Mouse (Mus musculus): ENCODE results near the gene Serp1. TPM values are rescaled to one million over a fixed set of nuclear protein-coding genes. Genes with fewer than 3 reads are reported as not detected.

Gene Serp1
- polyA plus RNA-seq, 1 experiment = 3.3 TPM

- Histone ChIP-seq H3K27me3 (ENCODE audit: control insufficient read depth) (no peaks in the 10 kb centered on the region), H3K36me3 (ENCODE audit: control insufficient read depth) (peaks cover 38% of the 10 kb centered on the region), H3K4me1 (ENCODE audit: control insufficient read depth) (peaks cover 28% of the 10 kb centered on the region), H3K4me3 (replicated peaks) (peak overlapping the region; percentile 88), H3K9me3 (ENCODE audit: control insufficient read depth, low read length) (no peaks in the 10 kb centered on the region)
- no peak for TF ChIP-seq TAL1 (IDR thresholded peaks at IDR 0.05; ENCODE audit: low read length)
- no peak for TF ChIP-seq GATA1 (IDR thresholded peaks at IDR 0.05; ENCODE audit: low read length)
These were observed 1.4 kb downstream of the Serp1 start for GRCm38 (mm10) chr3:58524246-58524645.

GRCm38 (mm10) chr3:58523386-58523785 is 2.3 kb downstream of the Serp1 start:
- H3K36me3 ChIP-seq (ENCODE audit: control insufficient read depth) = peaks cover 36% of the 10 kb centered on the region
- H3K9me3 ChIP-seq (ENCODE audit: control insufficient read depth, low read length) = no peaks in the 10 kb centered on the region
- no peak overlapping the region for H3K4me3 ChIP-seq (replicated peaks)
- H3K27me3 ChIP-seq (ENCODE audit: control insufficient read depth) = no peaks in the 10 kb centered on the region
- peaks cover 28% of the 10 kb centered on the region for H3K4me1 ChIP-seq (ENCODE audit: control insufficient read depth)
- no peak for TF ChIP-seq TAL1 (IDR thresholded peaks at IDR 0.05; ENCODE audit: low read length)
- no peak for TF ChIP-seq GATA1 (IDR thresholded peaks at IDR 0.05; ENCODE audit: low read length)

GRCm38 (mm10) chr3:58521361-58521760 is 4.3 kb downstream of the Serp1 start:
- Histone ChIP-seq H3K4me3 (replicated peaks) (no peak overlapping the region), H3K4me1 (ENCODE audit: control insufficient read depth) (peaks cover 16% of the 10 kb centered on the region)
- no peak for TF ChIP-seq TAL1 (IDR thresholded peaks at IDR 0.05; ENCODE audit: low read length)
- TF ChIP-seq GATA1 (IDR thresholded peaks at IDR 0.05; ENCODE audit: low read length) = no peak

GRCm38 (mm10) chr3:58520286-58520685 is 5.4 kb downstream of the Serp1 start:
- Histone ChIP-seq H3K4me1 (ENCODE audit: control insufficient read depth) (peaks cover 15% of the 10 kb centered on the region), H3K4me3 (replicated peaks) (no peak overlapping the region), H3K27me3 (ENCODE audit: control insufficient read depth) (no peaks in the 10 kb centered on the region), H3K36me3 (ENCODE audit: control insufficient read depth) (peaks cover 36% of the 10 kb centered on the region), H3K9me3 (ENCODE audit: control insufficient read depth, low read length) (no peaks in the 10 kb centered on the region)
- no peak for TF ChIP-seq TAL1 (IDR thresholded peaks at IDR 0.05; ENCODE audit: low read length)
- no peak for TF ChIP-seq GATA1 (IDR thresholded peaks at IDR 0.05; ENCODE audit: low read length)

More at GRCm38 (mm10) chr3:58521361-58521760, 4.3 kb downstream of the Serp1 start:
- H3K9me3 ChIP-seq (ENCODE audit: control insufficient read depth, low read length) = no peaks in the 10 kb centered on the region
- H3K36me3 ChIP-seq (ENCODE audit: control insufficient read depth) = peaks cover 36% of the 10 kb centered on the region
- H3K27me3 ChIP-seq (ENCODE audit: control insufficient read depth) = no peaks in the 10 kb centered on the region

GRCm38 (mm10) chr3:58519536-58519935 is 6.2 kb downstream of the Serp1 start:
- no peak overlapping the region for H3K4me3 ChIP-seq (replicated peaks)
- TF ChIP-seq GATA1 (IDR thresholded peaks at IDR 0.05; ENCODE audit: low read length) (no peak), TAL1 (IDR thresholded peaks at IDR 0.05; ENCODE audit: low read length) (no peak)
- no peaks in the 10 kb centered on the region for H3K27me3 ChIP-seq (ENCODE audit: control insufficient read depth)
- H3K36me3 ChIP-seq (ENCODE audit: control insufficient read depth) = peaks cover 36% of the 10 kb centered on the region
- H3K9me3 ChIP-seq (ENCODE audit: control insufficient read depth, low read length) = no peaks in the 10 kb centered on the region
- peaks cover 10% of the 10 kb centered on the region for H3K4me1 ChIP-seq (ENCODE audit: control insufficient read depth)

- H3K4me1 ChIP-seq (ENCODE audit: control insufficient read depth) = peaks cover 5% of the 10 kb centered on the region
- peaks cover 35% of the 10 kb centered on the region for H3K36me3 ChIP-seq (ENCODE audit: control insufficient read depth)
- no peak overlapping the region for H3K4me3 ChIP-seq (replicated peaks)
- no peaks in the 10 kb centered on the region for H3K9me3 ChIP-seq (ENCODE audit: control insufficient read depth, low read length)
- H3K27me3 ChIP-seq (ENCODE audit: control insufficient read depth) = no peaks in the 10 kb centered on the region
- TF ChIP-seq GATA1 (IDR thresholded peaks at IDR 0.05; ENCODE audit: low read length) (no peak), TAL1 (IDR thresholded peaks at IDR 0.05; ENCODE audit: low read length) (no peak)
These were observed 6.7 kb downstream of the Serp1 start for GRCm38 (mm10) chr3:58518962-58519361.

GRCm38 (mm10) chr3:58517800-58518199 is 7.9 kb downstream of the Serp1 start:
- Histone ChIP-seq H3K27me3 (ENCODE audit: control insufficient read depth) (no peaks in the 10 kb centered on the region), H3K4me3 (replicated peaks) (no peak overlapping the region), H3K4me1 (ENCODE audit: control insufficient read depth) (peaks cover 2% of the 10 kb centered on the region; the same call in 1 of the 2 replicates), H3K9me3 (ENCODE audit: control insufficient read depth, low read length) (no peaks in the 10 kb centered on the region), H3K36me3 (ENCODE audit: control insufficient read depth) (peaks cover 23% of the 10 kb centered on the region)
- TF ChIP-seq GATA1 (IDR thresholded peaks at IDR 0.05; ENCODE audit: low read length) (no peak), TAL1 (IDR thresholded peaks at IDR 0.05; ENCODE audit: low read length) (no peak)

GRCm38 (mm10) chr3:58517258-58517657 is 8.4 kb downstream of the Serp1 start:
- Histone ChIP-seq H3K36me3 (ENCODE audit: control insufficient read depth) (peaks cover 18% of the 10 kb centered on the region), H3K4me1 (ENCODE audit: control insufficient read depth) (peaks cover under 1% of the 10 kb centered on the region; the same call in 1 of the 2 replicates), H3K27me3 (ENCODE audit: control insufficient read depth) (no peaks in the 10 kb centered on the region), H3K4me3 (replicated peaks) (no peak overlapping the region), H3K9me3 (ENCODE audit: control insufficient read depth, low read length) (no peaks in the 10 kb centered on the region)
- TF ChIP-seq TAL1 (IDR thresholded peaks at IDR 0.05; ENCODE audit: low read length) (no peak), GATA1 (IDR thresholded peaks at IDR 0.05; ENCODE audit: low read length) (no peak)

GRCm38 (mm10) chr3:58516602-58516976 is 9.1 kb downstream of the Serp1 start:
- no peaks in the 10 kb centered on the region; the same call in 1 of the 2 replicates for H3K4me1 ChIP-seq (ENCODE audit: control insufficient read depth)
- peaks cover 15% of the 10 kb centered on the region for H3K36me3 ChIP-seq (ENCODE audit: control insufficient read depth)
- no peaks in the 10 kb centered on the region for H3K9me3 ChIP-seq (ENCODE audit: control insufficient read depth, low read length)
- no peak overlapping the region for H3K4me3 ChIP-seq (replicated peaks)
- no peaks in the 10 kb centered on the region for H3K27me3 ChIP-seq (ENCODE audit: control insufficient read depth)
- no peak for TF ChIP-seq GATA1 (IDR thresholded peaks at IDR 0.05; ENCODE audit: low read length)
- no peak for TF ChIP-seq TAL1 (IDR thresholded peaks at IDR 0.05; ENCODE audit: low read length)
